Mouse (Mus musculus): Measurements from ENCODE around the gene Zcchc8.

Zcchc8 gene

GRCm38 (mm10) chr5:123683377-123684220 is 37.3 kb downstream of the Zcchc8 start:
- peak; percentile 67 for DNase-seq

GRCm38 (mm10) chr5:123683043-123683376 is 37.9 kb downstream of the Zcchc8 start:
- peak; percentile 63 for DNase-seq

GRCm38 (mm10) chr5:123682372-123682771 is 38.5 kb downstream of the Zcchc8 start:
- DNase-seq = no peak

- no peak for DNase-seq
Observed at GRCm38 (mm10) chr5:123679546-123680263, 41.2 kb downstream of the Zcchc8 start.

- no peak for DNase-seq
Observed at GRCm38 (mm10) chr5:123679106-123679505, 41.8 kb downstream of the Zcchc8 start.

- DNase-seq = no peak
Observed at GRCm38 (mm10) chr5:123675717-123676116, 45.2 kb downstream of the Zcchc8 start.

GRCm38 (mm10) chr5:123675221-123675620 is 45.7 kb downstream of the Zcchc8 start:
- DNase-seq = peak; percentile 63

- DNase-seq = no peak
Observed at GRCm38 (mm10) chr5:123671473-123671820, 49.5 kb downstream of the Zcchc8 start.

- DNase-seq = peak; percentile 39
Observed at GRCm38 (mm10) chr5:123670800-123671472, 50.0 kb downstream of the Zcchc8 start.

GRCm38 (mm10) chr5:123669991-123670799 is 50.7 kb downstream of the Zcchc8 start:
- no peak for DNase-seq

- DNase-seq = no peak
Observed at GRCm38 (mm10) chr5:123667915-123668314, 53.0 kb downstream of the Zcchc8 start.

GRCm38 (mm10) chr5:123665956-123666355 is 54.9 kb downstream of the Zcchc8 start:
- DNase-seq = no peak

- DNase-seq = no peak
Observed at GRCm38 (mm10) chr5:123664329-123664728, 56.6 kb downstream of the Zcchc8 start.

GRCm38 (mm10) chr5:123662059-123662458 is 58.8 kb downstream of the Zcchc8 start:
- DNase-seq = peak; percentile 62

GRCm38 (mm10) chr5:123661602-123662001 is 59.3 kb downstream of the Zcchc8 start:
- peak; percentile 60 for DNase-seq

GRCm38 (mm10) chr5:123657651-123658050 is 63.2 kb downstream of the Zcchc8 start:
- DNase-seq = peak; percentile 49

GRCm38 (mm10) chr5:123654937-123655336 is 66.0 kb downstream of the Zcchc8 start:
- DNase-seq = peak; percentile 15

GRCm38 (mm10) chr5:123653287-123653801 is 67.6 kb downstream of the Zcchc8 start:
- no peak for DNase-seq

GRCm38 (mm10) chr5:123650825-123651224 is 70.1 kb downstream of the Zcchc8 start:
- DNase-seq = no peak
